Mouse (Mus musculus) ES-Bruce4 (cell line): ENCODE results near the gene Mycbp2. TPM values are rescaled to one million over a fixed set of nuclear protein-coding genes. Genes with fewer than 3 reads are reported as not detected.
A peak's percentile ranks its signal among the peaks of the same experiment; 100 is the strongest.

ENCODE experiments used
- H3K27ac ChIP-seq: 2 replicates; pipeline ENCODE4 v1.5.1; 2012; ENCODE audit warnings: low read length, inconsistent platforms; ENCODE audit not compliant: insufficient read depth
- H3K27me3 ChIP-seq: 2 replicates; pipeline ENCODE4 v1.6.1; 2012; ENCODE audit warnings: mild to moderate bottlenecking, low read length, inconsistent platforms; ENCODE audit not compliant: control insufficient read depth, poor library complexity, insufficient read depth, severe bottlenecking
- H3K36me3 ChIP-seq: 2 replicates; pipeline ENCODE4 v1.6.1; 2012; ENCODE audit warnings: inconsistent platforms, mild to moderate bottlenecking, low read length, moderate library complexity; ENCODE audit not compliant: control insufficient read depth, poor library complexity, insufficient read depth, severe bottlenecking
- H3K4me1 ChIP-seq: one replicate; pipeline ENCODE4 v1.8.1; 2011; ENCODE audit warnings: low read length; ENCODE audit not compliant: control insufficient read depth, insufficient read depth
- H3K4me3 ChIP-seq: 2 replicates; pipeline ENCODE4 v1.5.1; 2011; ENCODE audit warnings: low read depth, mild to moderate bottlenecking, low read length
- H3K9ac ChIP-seq: 2 replicates; pipeline ENCODE4 v1.6.1; 2012; ENCODE audit warnings: low read depth, mild to moderate bottlenecking, inconsistent platforms; ENCODE audit not compliant: poor library complexity, severe bottlenecking
- H3K9me3 ChIP-seq: replicated peaks from 2 replicates; pipeline ENCODE4 v1.6.1; 2012; ENCODE audit warnings: mild to moderate bottlenecking, low read length, inconsistent platforms; ENCODE audit not compliant: control insufficient read depth, poor library complexity, insufficient read depth, severe bottlenecking
- CTCF ChIP-seq: IDR thresholded peaks from one replicate; pipeline ENCODE4 v1.8.1; 2011; ENCODE audit warnings: low read depth, low read length
- EP300 ChIP-seq: IDR thresholded peaks from 2 replicates; pipeline ENCODE4 v1.6.1; 2011; ENCODE audit warnings: low read depth, low read length; ENCODE audit not compliant: insufficient read depth
- POLR2A ChIP-seq: IDR thresholded peaks from one replicate; pipeline ENCODE4 v1.8.1; 2011; ENCODE audit warnings: low read length; ENCODE audit not compliant: insufficient read depth
- polyA plus RNA-seq: library from polyadenylated mRNA; stranded (reverse); fragments of >200 nt; gene quantifications from 2 replicates; pipeline ENCODE4 v1.2.4, GENCODE M21; 2011; ENCODE audit warnings: low read depth; ENCODE audit not compliant: missing spikeins, insufficient read depth, insufficient read length

Gene Mycbp2
- polyA plus RNA-seq, 1 experiment = 45.7 TPM

GRCm38 (mm10) chr14:103098587-103099235 lies 247.9 kb downstream of the Mycbp2 start:
- Histone ChIP-seq H3K27me3 (no peaks in the 10 kb centered on the region), H3K4me1 (peaks cover 6% of the 10 kb centered on the region), H3K9me3 (no peaks in the 10 kb centered on the region), H3K27ac (peak overlapping the region; percentile 98), H3K9ac (peak overlapping the region; percentile 100), H3K4me3 (peak overlapping the region; percentile 94), H3K36me3 (peaks cover 27% of the 10 kb centered on the region)
- TF ChIP-seq POLR2A = no peak
- no peak for TF ChIP-seq EP300
- TF ChIP-seq CTCF = no peak

- H3K27me3 ChIP-seq = no peaks in the 10 kb centered on the region
- peak overlapping the region; percentile 79 for H3K4me3 ChIP-seq
- H3K27ac ChIP-seq = peak overlapping the region; percentile 68
- TF ChIP-seq POLR2A (no peak), EP300 (no peak), CTCF (no peak)
- no peaks in the 10 kb centered on the region for H3K9me3 ChIP-seq
- H3K4me1 ChIP-seq = peaks cover 6% of the 10 kb centered on the region
- H3K36me3 ChIP-seq = peaks cover 32% of the 10 kb centered on the region
- H3K9ac ChIP-seq = peak overlapping the region; percentile 100
Observed at GRCm38 (mm10) chr14:103098213-103098586, 248.4 kb downstream of the Mycbp2 start.

- TF ChIP-seq EP300 = no peak
- no peak for TF ChIP-seq CTCF
- no peak for TF ChIP-seq POLR2A
- Histone ChIP-seq H3K27me3 (no peaks in the 10 kb centered on the region), H3K9me3 (no peaks in the 10 kb centered on the region), H3K4me3 (no peak overlapping the region), H3K4me1 (peaks cover 6% of the 10 kb centered on the region), H3K9ac (0 out of 2 replicates have a peak overlapping the region, but pooled peaks have one; percentile 36), H3K36me3 (peaks cover 47% of the 10 kb centered on the region), H3K27ac (no peak overlapping the region)
Observed at GRCm38 (mm10) chr14:103096621-103097020, 250.0 kb downstream of the Mycbp2 start.

GRCm38 (mm10) chr14:103095826-103096225 lies 250.8 kb downstream of the Mycbp2 start:
- H3K36me3 ChIP-seq = peaks cover 54% of the 10 kb centered on the region
- H3K4me3 ChIP-seq = no peak overlapping the region
- TF ChIP-seq CTCF (no peak), POLR2A (no peak), EP300 (no peak)
- no peaks in the 10 kb centered on the region for H3K27me3 ChIP-seq
- H3K4me1 ChIP-seq = peaks cover 4% of the 10 kb centered on the region
- peak overlapping the region; percentile 10; the same call in 1 of the 2 replicates for H3K9ac ChIP-seq
- no peak overlapping the region for H3K27ac ChIP-seq
- no peaks in the 10 kb centered on the region for H3K9me3 ChIP-seq

GRCm38 (mm10) chr14:103095036-103095435 lies 251.6 kb downstream of the Mycbp2 start:
- H3K9me3 ChIP-seq = no peaks in the 10 kb centered on the region
- peaks cover 2% of the 10 kb centered on the region for H3K4me1 ChIP-seq
- no peaks in the 10 kb centered on the region for H3K27me3 ChIP-seq
- H3K27ac ChIP-seq = no peak overlapping the region
- H3K36me3 ChIP-seq = peaks cover 59% of the 10 kb centered on the region
- 0 out of 2 replicates have a peak overlapping the region, but pooled peaks have one; percentile 20 for H3K4me3 ChIP-seq
- no peak overlapping the region; the same call in 1 of the 2 replicates for H3K9ac ChIP-seq
- TF ChIP-seq CTCF (no peak), EP300 (no peak), POLR2A (no peak)

- H3K9me3 ChIP-seq = no peaks in the 10 kb centered on the region
- H3K9ac ChIP-seq = peak overlapping the region; percentile 58
- H3K4me3 ChIP-seq = no peak overlapping the region
- H3K36me3 ChIP-seq = peaks cover 69% of the 10 kb centered on the region
- H3K4me1 ChIP-seq = peaks cover 2% of the 10 kb centered on the region
- H3K27me3 ChIP-seq = no peaks in the 10 kb centered on the region
- H3K27ac ChIP-seq = peak overlapping the region; percentile 28; the same call in 1 of the 2 replicates
- TF ChIP-seq EP300 = no peak
- TF ChIP-seq POLR2A = no peak
- no peak for TF ChIP-seq CTCF
Observed at GRCm38 (mm10) chr14:103093670-103094069, 252.9 kb downstream of the Mycbp2 start.
